In genomic region chr9:79610286-79610685, GRCm38 (mm10) we compare ENCODE assay signal across 9 mouse cellular contexts.
A peak's percentile ranks its signal among the peaks of the same experiment; 100 is the strongest.
DNase-seq lines count a peak whose midpoint lies in the region; ATAC-seq and TF ChIP-seq lines count a peak whose summit lies in the region.
"Had no signal": no experiment of that assay in that cellular context is flagged by ENCODE, and none has a peak within 500 bp of the region (broad histone marks: within the 10 kb centered on the region; RNA-seq: fewer than 3 reads in every experiment).

No protein-coding gene starts in this region.

- no peak overlapping the region for H3K4me3 ChIP-seq in stomach, embryonic 16.5 days (replicated peaks; ENCODE audit: low read length)
- H3K4me3 ChIP-seq in stomach, postnatal 0 days (ENCODE audit: low read depth, low read length): no peak overlapping the region
- no peak overlapping the region for H3K4me3 ChIP-seq in embryonic facial prominence, embryonic 14.5 days (ENCODE audit: low read depth, low read length)

- H3K4me2 ChIP-seq in stomach, embryonic 16.5 days (ENCODE audit: low read depth, low read length): no peak overlapping the region
- H3K4me2 ChIP-seq in stomach, postnatal 0 days (replicated peaks; ENCODE audit: low read depth): no peak overlapping the region
- H3K4me2 ChIP-seq in embryonic facial prominence, embryonic 14.5 days (ENCODE audit: low read depth, low read length): no peak overlapping the region

- H3K27ac ChIP-seq in stomach, embryonic 16.5 days (ENCODE audit: low read length): peak overlapping the region; percentile 18; the same call in 1 of the 2 replicates
- H3K27ac ChIP-seq in stomach, postnatal 0 days (replicated peaks): no peak overlapping the region
- peak overlapping the region; percentile 60; the same call in 1 of the 2 replicates for H3K27ac ChIP-seq in embryonic facial prominence, embryonic 14.5 days (replicated peaks; ENCODE audit: low read depth, low read length)

- no peak for TF ChIP-seq EP300 in stomach, postnatal 0 days (optimal IDR thresholded peaks at IDR 0.05)

- H3K27me3 ChIP-seq in stomach, embryonic 16.5 days (ENCODE audit: control insufficient read depth, insufficient read depth, low read length): no peaks in the 10 kb centered on the region
- no peaks in the 10 kb centered on the region for H3K27me3 ChIP-seq in stomach, postnatal 0 days (ENCODE audit: control insufficient read depth, insufficient read depth, low read length)
- no peaks in the 10 kb centered on the region for H3K27me3 ChIP-seq in embryonic facial prominence, embryonic 14.5 days (replicated peaks; ENCODE audit: control insufficient read depth, insufficient read depth, low read length)

- H3K9me3 ChIP-seq in stomach, embryonic 16.5 days (replicated peaks; ENCODE audit: control insufficient read depth, low read length): no peaks in the 10 kb centered on the region
- no peaks in the 10 kb centered on the region for H3K9me3 ChIP-seq in stomach, postnatal 0 days (ENCODE audit: control insufficient read depth, low read length)
- H3K9me3 ChIP-seq in embryonic facial prominence, embryonic 14.5 days (ENCODE audit: control insufficient read depth, low read length): no peaks in the 10 kb centered on the region

- TF ChIP-seq CTCF in stomach, postnatal 0 days (IDR thresholded peaks at IDR 0.05; ENCODE audit: low read depth): no peak

- H3K9ac ChIP-seq in stomach, embryonic 16.5 days (ENCODE audit: low read length): no peak overlapping the region
- H3K9ac ChIP-seq in stomach, postnatal 0 days (ENCODE audit: low read length): no peak overlapping the region
- H3K9ac ChIP-seq in embryonic facial prominence, embryonic 14.5 days (ENCODE audit: low read depth, low read length): no peak overlapping the region

- peaks cover 12% of the 10 kb centered on the region; the same call in 1 of the 2 replicates for H3K4me1 ChIP-seq in stomach, embryonic 16.5 days (ENCODE audit: control insufficient read depth, insufficient read depth, low read length)
- no peaks in the 10 kb centered on the region for H3K4me1 ChIP-seq in stomach, postnatal 0 days (replicated peaks; ENCODE audit: control insufficient read depth, insufficient read depth)
- H3K4me1 ChIP-seq in embryonic facial prominence, embryonic 14.5 days (ENCODE audit: control insufficient read depth, insufficient read depth, low read length): peaks cover 31% of the 10 kb centered on the region

- H3K36me3 ChIP-seq in stomach, embryonic 16.5 days (ENCODE audit: control insufficient read depth, insufficient read depth, low read length): 0 out of 2 replicates have a peak, but pooled peaks cover 3% of the 10 kb centered on the region
- no peaks in the 10 kb centered on the region for H3K36me3 ChIP-seq in stomach, postnatal 0 days (ENCODE audit: control insufficient read depth, insufficient read depth, low read length)
- peaks cover 67% of the 10 kb centered on the region for H3K36me3 ChIP-seq in embryonic facial prominence, embryonic 14.5 days (ENCODE audit: control insufficient read depth, insufficient read depth, low read length)

- ATAC-seq in stomach, embryonic 16.5 days (ENCODE audit: insufficient read depth, low FRiP score): no peak
- ATAC-seq in stomach, postnatal 0 days (ENCODE audit: low FRiP score, low TSS enrichment): no peak
- no peak for ATAC-seq in embryonic facial prominence, embryonic 14.5 days (ENCODE audit: low read depth)

- WGBS in stomach, embryonic 16.5 days: 74% methylated on average over 6 of the region's 6 CpGs
- 67% methylated on average over 6 of the region's 6 CpGs for WGBS in stomach, postnatal 0 days
- 70% methylated on average over 6 of the region's 6 CpGs for WGBS in embryonic facial prominence, embryonic 14.5 days

- no peak for DNase-seq in stomach, postnatal 0 days (ENCODE audit: low spot score)
- no peak for DNase-seq in embryonic facial prominence, embryonic 14.5 days (ENCODE audit: low spot score)
- DNase-seq in kidney, postnatal 4 days: peak; percentile 25 to 51
- DNase-seq in ovary, postnatal 14 days (ENCODE audit: low spot score): peak; percentile 7
- no peak for DNase-seq in layer of hippocampus, adult 8-10 months (ENCODE audit: low spot score in 2 of 2)
- no peak for DNase-seq in cerebellum, adult 9-11 months
- DNase-seq in right cerebral cortex, postnatal 36 days (ENCODE audit: low spot score in 2 of 2): no peak
- DNase-seq: cerebellum, adult 11 months had no signal

Comparison
In these comparisons a context has a peak if more than half of its experiments do, and no peak if none do; other contexts are left out.
1. DNase-seq: peak in kidney, postnatal 4 days (2 of 2) and ovary, postnatal 14 days (single experiment); none in stomach, postnatal 0 days (single experiment), embryonic facial prominence, embryonic 14.5 days (single experiment), layer of hippocampus, adult 8-10 months (0 of 2), cerebellum, adult 9-11 months (single experiment) and right cerebral cortex, postnatal 36 days (0 of 2).